Mouse (Mus musculus): Measurements from ENCODE around the gene Ep300.
"Not testable (repeated sequence)": the region's sequence is repeated elsewhere in the genome, so short reads cannot be mapped to it uniquely, and the experiment has no call there.

The Ep300 gene

DNA sequence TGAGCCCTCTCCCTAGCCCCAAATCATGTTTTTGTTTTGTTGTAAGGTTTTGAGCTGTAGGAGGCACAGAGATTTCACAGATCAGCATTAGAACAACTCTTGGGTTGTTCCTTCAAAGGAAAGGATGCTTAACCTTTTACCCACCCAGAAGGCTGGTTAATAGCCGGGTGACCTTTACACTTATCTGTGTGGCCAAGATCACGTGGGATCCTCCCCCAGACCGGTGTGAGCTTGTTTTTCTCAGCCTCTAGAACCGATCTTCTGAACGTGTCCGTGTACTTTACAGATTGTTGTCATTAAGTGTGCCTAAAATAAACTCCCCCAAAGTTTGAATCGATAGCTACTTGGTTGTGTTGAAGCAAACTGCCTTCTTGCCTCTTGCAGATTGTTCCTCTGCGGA lies 115.5 kb downstream of the Ep300 start:
- DNase-seq (ENCODE audit: low spot score in 2 of 2) = no peak

DNA sequence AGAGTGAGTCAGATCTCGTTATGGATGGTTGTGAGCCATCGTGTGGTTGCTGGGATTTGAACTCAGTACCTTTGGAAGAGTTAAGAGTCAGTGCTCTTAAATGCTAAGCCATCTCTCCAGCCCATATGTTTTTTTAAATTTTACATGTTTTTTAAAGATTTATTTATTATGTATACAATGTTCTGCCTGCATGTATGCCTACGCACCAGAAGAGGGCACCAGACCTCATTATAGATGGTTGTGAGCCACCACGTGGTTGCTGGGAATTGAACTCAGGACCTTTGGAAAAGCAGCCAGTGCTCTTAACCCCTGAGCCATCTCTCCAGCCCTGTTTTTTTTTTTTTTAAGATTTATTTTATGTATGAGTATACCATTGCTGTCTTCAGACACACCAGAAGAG lies 116.2 kb downstream of the Ep300 start:
- DNase-seq (ENCODE audit: low spot score in 2 of 2) = not testable (repeated sequence)

Measured in left cerebral cortex, adult 9 months (tissue).